Mouse (Mus musculus): ENCODE data around the gene Kif26a.

DNA sequence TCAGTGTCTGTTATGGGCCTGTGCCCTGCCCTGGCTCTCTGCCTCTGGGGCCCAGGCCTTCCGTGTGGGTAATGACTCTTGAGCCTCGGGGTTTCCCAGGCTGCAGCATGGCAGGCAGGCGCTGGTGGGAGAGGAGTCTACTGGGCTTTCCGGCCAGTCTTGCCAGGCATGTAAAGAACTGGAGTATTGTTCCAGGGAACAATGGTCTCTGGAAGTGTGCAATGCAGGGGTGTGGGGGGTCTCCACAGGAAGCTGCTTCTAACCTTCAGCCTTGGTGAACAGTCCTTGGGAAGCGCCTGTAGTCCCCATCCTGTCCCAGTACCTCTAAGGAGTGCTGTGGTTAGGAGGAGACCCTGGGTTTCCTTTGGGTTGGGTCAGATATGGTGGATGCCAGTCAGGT, 1.4 kb downstream of the Kif26a start:
- TF ChIP-seq POLR2A (IDR thresholded peaks at IDR 0.05; ENCODE audit: control insufficient read depth, low read depth, low read length) (no peak), CTCF (IDR thresholded peaks at IDR 0.05; ENCODE audit: control insufficient read depth, insufficient read depth, insufficient replicate concordance, low read depth, low read length) (no peak)

All from testis, adult 2 months (tissue).